Mouse (Mus musculus) frontal cortex, postnatal 36 days (tissue): ENCODE results near the gene Btbd2.

Experiments used
- DNase-seq, 2 experiments: peaks; one replicate each; pipeline ENCODE4 v3.0.0; 2022; ENCODE audit warnings: low spot score in 2 of 2

Btbd2 gene

DNA sequence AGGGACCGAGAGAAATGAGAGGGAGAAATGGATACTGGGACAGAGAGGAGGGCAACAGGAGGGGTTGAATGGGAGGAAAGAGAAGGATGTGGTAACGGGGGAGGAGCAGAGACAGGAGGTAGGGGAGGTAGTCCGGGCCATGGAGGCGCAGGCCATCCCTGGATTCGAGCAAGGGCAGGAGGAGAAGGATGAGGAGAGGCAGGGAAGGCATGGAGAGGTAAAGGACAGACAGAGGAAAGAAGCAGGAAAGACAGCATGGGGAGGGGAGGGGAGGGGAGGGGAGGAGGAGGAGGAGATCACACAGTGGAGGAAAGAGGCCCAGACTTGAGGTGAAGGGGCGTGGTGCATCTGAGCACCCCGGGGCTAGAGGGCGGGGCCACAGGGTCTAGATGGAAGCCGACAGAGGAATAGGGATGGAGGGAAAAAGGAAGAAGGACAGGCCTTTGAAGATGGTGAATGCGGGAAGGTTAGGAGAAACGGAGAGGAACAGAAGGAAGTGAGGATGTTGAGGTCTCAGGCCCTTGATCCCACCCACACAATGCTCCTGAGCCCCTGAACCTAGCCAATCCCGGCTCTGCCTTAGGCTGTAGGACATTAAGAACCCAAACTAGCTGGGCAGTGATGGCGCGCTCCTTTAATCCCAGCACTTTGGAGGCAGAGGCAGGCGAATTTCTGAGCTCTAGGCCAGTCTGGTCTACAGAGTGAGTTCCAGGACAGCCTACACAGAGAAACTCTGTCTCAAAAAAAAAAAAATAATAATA lies at the start of gene Btbd2:
TSS of gene Btbd2 (minus strand) at position 209 of the 761 bp plus-strand sequence.
- no peak for DNase-seq

DNA sequence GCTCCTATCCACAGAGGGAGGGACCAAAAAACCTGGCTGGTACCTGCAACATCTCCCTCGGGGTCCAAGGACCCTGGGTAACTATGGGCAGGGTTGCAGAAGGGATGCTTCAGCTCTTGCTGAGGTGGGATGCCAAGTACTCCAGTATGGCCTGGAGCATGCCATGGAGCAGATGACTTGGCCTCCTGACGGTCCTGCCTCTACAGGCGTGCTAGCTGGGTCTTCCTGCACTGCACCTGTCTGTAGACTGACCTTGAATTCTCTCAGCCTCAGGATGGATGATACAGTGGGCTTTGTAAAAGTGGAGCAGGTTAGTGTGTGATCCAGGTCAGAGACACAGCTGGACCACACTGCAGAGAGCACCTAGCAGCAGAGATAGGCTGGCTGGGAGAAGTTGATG lies 48.6 kb upstream of the Btbd2 start:
- DNase-seq: no peak

DNA sequence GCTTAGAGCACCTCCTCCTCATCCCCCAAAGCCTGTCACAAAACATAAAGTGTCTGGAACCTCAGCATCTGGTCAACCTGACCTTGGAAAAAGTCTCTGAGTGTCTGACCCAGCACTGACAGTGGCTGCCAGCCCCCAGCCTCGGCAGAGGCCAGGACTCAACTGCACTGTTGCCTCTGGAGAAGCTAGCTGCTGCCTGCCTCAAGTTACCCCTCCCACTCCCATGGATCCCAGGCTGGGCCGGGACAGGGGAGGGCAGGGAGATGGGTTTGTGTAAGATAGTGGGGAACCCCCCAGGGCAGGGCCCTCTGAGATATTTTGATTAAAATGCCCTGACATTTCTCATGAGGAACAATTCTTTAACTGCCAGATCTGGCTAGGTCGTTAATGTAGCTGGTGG lies 48.2 kb upstream of the Btbd2 start:
- no peak for DNase-seq

DNA sequence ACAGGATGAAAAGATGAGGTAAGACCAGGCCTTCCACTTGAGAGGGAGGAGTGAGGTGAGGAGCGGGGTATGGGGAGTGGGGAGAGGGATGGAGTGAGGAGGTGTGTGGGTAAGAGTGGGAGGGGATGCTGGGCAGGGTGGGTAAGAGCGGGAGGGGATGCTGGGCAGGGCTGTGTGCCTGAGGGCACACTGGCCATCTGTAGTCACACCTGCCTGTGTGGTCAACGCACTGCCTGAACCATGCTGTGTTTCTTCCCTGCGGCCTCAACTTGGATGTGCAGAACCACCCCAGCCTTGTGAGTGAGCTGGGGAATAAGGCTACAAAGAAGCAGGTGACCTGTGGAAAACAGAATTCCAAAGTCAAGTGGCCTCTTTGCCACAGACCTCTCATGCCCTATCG lies 47.5 kb upstream of the Btbd2 start:
- no peak for DNase-seq

DNA sequence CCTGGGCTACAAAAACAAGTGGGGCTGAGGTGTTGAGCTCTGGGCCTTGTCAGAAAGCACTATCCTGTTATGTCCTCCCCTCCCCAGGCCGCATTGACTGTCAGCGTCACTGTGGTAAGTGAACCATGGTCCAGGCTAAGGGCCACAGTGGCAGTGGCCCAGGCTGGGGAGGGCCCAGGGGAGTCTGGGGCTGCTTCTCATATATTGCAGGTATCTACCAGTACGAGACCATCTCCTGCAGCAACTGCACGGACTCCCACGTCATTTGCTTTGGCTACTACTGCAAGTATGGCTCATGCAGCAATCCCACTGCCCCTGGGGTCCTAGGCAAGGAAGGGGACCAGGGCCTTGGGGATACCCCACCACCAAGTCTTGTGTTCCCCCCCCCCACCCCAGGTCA lies 46.8 kb upstream of the Btbd2 start:
- no peak for DNase-seq

DNA sequence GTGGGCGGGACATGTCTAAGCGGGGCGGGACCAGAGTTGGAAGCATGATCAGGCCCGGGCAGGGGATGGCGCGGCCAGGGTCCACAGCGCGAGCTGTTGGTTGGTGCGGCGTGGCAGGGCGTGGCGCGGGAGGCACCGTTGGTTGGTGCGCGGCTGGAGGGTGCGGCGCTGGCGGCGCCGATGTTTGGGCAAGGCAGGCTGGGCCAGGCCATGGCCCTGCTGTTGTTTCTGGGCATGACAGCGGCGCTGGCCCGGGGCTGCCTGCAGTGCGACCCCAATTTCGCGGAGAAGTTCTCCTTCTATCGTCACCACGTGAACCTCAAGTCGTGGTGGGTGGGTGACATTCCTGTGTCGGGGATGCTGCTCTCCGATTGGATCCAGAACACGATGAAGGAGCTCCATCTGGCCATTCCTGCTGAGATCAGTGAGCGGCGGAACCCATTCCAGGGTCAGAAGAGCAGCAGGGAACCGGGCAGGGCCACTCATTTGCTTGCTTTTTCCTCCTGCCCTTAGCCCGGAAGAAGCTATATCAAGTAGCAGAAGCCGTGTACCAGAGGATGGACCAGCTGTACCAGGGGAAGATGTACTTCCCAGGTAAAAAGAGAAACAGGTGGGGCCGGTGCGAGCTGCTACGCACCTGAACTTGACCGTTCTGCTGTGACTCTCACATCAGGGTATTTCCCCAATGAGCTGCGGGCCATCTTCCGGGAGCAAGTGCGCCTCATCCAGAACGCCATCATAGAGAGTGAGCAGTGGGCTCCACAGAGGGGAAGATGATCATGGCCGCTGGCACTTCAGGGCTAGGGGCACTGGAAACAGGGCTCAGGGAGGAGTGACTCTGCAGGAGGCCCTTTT lies 45.9 kb upstream of the Btbd2 start:
- DNase-seq: peak; percentile 94 to 97

DNA sequence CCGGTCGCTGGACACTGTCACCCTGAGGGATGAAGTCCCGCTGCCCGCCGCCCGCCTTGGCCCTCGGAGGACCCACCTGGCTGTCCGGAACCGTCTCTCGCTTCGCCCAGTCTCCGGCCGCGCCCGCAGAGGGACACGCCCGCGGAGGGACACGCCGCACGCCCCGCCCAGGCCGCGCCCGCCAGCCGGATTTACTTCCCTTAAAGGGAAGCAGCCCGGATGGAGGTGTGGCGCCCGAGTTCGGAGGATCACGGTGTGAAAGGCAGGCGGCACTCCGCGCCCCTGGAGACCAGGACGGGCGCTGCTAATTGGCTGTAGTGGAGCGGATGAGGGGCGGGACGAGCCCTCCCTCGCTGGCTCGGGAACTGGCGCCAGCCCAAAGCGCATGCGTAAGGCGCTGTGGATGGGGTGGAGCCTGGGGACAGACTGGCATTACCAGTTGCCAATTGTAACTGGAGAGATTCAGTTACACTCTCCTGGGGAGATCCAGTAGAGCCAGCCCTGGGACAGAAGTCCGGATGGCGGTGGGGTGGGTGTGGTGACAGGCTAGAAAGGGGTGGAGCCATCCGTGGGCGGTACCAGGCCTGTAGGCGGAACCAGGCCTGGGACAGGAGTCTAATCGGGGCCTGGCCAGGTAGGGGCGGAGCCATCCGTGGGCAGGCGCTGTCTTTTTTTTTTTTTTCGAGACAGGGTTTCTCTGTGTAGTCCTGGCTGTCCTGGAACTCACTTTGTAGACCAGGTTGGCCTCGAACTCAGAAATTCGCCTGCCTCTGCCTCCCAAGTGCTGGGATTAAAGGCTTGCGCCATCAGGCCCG lies 45.1 kb upstream of the Btbd2 start, which contains the start of the genes Mob3a and Izumo4:
TSS of gene Mob3a (minus strand) at position 257 of the 815 bp plus-strand sequence.
TSS of gene Izumo4 (plus strand) at position 464 of the 815 bp plus-strand sequence.
- peak; percentile 99 for DNase-seq

DNA sequence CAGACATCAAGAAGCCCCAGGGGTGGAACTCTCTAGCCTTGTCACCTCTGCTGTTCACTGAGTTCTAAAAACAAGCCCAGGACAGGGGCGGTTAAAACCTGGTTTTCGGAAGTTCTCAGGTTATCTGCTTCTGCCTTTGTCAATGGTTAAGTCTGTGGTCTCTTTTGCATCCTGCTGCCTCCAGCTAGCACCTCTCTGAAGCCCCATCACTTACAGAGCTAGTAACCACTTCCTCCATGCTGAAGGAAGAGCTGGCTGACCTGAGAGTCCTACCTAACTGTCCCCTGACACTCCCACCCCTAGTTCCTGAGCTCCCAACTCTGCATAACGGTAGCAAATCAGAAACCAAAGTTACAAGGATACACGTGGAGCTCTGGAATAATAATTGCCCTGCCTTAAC lies 43.9 kb upstream of the Btbd2 start:
- DNase-seq: no peak

DNA sequence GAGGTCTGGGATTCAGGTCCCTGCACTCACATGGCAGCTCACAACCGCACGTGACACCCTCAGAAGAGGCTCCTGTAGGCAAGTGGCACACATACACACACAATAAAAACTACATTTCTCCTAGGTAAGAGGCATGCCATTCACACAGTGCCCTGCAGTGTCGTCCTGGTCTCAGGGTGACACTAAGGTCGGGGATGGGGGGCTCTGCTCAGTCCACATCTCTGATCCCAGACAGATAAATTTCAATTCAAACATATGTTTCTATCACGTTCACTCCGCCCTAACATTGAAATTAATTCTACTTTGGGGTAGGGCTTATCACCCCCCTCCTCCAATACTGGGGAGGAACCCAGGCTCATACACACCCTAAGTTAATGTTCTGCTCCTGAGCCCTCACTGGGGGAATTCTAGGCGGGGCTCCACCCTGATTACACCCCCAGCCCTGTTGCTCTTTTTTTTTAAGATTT lies 43.2 kb upstream of the Btbd2 start:
- DNase-seq: no peak

DNA sequence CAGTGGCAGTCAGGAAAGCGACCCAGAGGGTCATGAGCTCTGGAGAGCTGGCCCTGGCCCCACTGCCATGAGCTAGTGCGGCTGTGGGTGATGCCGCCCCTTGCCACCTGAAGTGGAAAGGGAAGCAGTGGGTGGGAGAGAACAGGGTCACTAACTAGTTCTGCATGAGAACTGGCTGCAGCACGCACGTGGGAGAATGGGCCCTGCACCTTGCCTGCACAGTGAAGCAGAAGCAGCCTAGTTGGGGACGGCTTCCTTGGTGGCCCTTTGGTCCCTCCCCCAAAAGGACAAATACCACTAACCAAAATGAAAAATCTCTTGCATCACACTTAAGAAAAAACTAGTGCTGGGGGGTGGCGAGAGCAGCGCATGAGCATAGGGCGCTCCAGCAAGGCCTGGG lies 41.7 kb upstream of the Btbd2 start:
- no peak for DNase-seq

DNA sequence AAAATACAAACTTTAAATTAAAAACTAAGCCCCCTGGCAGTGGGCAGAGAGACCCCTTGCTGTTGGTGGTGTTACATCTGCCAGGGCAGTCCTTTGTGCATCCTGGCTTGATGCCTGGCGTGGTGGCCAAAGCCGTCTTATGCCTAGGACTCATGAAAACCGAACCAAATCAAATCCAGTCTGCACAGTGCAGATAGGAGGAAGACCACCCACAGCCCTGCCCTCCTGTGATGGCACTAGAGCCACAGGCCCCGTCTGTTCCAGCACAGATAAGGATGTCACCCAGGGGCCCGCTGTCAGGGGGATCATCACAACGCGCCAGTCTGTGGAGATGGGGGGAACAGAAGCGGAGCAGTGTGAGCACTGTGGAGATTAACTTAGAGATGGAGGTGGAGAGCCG lies 40.9 kb upstream of the Btbd2 start:
- no peak for DNase-seq

DNA sequence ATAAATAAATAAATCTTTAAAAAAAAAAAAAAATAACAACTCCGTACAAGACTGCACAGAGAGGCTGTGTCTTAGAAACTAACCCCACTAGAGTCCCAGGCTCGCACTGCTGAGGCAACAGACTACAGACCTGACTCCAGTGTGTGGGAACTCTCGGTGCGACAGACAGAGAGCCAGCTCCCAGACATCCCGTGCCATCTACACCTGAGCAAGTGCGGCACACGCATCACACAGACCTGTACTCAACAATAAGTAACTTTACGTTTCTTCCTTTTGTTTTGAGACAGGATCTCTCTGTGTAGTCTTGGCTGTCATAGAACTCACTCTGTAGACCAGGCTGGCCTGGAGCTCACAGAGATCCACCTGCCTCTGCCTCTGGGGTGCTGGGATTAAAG lies 40.5 kb upstream of the Btbd2 start:
- DNase-seq: no peak

DNA sequence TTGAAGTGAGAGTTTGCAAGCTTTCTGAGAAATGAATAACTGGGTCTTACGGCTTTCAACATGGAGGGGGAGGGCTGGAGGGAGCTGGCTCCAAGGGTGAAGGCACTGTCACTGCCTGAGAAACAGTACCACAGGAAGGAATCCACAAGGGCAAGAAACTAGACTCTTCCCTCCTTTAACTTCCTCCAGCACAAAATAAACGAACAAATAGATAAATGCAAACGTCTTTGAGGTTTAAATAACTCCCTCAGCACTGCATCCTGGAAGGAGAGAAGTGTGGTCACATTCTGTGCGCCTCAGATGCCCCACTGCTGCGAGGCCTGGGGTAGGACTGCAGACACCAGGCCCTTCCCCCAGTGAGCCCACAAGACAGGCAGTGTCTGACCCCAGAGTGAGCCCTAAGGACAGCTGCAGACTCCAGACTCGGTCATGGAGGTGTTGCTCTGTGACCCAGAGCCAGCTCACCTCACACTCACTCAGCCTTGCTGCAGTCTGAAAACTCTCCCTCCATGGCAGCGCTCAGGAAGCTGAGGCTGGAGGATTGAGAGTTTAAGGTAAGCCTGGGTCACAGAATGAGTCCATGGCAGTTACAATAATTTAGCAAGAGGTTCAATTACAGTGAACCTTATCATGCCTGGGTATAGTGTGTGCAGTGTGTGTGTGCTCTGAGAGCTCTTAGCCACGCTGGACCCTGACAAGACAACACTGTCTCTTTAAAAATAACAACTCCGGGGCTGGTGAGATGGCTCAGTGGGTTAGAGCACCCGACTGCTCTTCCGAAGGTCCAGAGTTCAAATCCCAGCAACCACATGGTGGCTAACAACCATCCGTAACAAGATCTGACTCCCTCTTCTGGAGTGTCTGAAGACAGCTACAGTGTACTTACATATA lies 39.9 kb upstream of the Btbd2 start:
- no peak for DNase-seq

DNA sequence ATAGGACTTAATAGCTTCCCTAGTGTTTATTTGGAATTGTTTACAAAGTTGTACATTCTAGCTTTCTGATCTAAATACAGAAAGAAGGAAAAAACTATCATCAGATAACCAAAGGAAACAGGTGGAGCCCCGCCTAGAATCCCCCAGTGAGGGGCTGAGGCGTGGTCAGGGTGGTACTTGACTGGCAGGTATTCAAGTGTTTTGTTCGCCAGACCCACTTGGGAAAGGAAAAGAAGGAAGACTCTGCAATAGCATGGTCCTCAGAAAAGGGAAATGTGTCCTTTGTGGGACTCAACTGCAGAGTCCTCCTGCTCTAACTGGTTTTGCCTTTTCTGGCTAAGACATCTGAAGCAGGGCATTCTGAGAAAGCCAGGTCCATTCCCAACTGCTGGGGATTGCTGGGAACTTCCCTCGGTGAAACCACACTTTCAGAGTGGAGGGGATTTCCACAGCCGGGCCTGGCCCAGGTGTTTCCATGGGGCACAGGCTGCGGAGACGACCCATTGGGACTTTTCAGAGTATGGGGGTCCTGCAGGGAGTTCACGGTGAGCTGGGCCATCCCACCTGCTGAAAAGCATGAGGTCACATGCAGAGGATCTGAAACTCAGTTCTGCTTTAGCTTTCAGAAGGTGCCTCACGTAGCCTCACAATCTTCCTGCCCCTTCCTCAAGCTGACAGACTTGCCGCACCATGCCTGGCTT lies 39.1 kb upstream of the Btbd2 start:
- DNase-seq: no peak

DNA sequence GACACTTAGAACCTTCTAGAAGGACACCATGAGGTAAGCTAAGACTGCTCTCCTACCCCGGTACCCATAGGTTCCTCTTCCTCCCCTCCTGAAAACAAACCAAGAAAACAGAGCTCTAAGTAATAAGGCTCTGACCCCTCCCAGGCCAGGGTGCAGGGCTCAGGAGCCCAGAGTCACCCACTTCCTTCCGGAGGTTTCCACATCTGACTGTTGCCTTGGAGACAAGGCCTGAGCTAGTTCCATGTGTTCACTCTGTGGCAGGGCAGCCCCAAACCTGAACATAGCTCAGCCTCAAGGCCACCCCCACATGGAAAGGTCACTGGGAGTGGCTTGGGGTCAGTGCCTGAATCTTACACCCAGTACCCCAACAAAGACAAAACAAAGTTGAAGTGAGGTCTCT lies 38.3 kb upstream of the Btbd2 start:
- DNase-seq: no peak

DNA sequence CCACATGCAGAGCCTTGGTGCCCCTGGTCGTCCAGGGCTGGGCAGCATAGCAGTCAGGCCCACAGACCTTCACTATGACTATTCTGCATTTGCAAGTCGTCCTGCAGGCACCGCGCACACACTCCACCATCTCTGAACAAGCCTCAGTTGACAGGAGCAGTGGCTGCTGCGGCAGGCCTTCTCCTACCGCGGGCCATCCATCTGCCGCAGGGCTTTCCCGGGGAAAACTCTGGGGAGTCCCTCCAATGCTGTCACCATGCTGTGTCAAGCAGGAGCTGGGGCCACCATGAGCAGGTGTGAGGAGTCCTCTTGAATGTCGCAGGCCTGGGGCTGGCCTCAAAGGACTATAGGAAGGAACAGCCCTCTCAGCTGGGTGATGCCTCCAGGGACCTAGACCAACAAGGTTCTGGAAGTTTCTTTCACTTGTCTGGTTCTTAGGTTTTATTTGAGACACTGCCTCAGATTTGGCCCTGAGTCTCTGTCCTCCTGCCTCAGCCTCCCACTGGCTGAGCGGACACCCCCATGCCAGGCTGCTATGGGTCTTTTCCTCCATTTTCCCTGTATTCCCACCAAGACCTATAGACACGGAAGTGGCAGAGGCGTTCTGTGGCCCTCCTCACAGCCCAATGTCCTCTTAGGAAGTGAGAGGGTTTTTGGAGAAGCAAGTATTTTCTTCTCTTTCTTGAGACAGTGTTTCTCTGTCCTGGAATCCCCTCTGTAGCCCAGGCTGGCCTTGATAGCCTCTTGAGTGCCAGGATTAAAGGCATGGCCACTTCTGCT lies 37.5 kb upstream of the Btbd2 start:
- no peak for DNase-seq

DNA sequence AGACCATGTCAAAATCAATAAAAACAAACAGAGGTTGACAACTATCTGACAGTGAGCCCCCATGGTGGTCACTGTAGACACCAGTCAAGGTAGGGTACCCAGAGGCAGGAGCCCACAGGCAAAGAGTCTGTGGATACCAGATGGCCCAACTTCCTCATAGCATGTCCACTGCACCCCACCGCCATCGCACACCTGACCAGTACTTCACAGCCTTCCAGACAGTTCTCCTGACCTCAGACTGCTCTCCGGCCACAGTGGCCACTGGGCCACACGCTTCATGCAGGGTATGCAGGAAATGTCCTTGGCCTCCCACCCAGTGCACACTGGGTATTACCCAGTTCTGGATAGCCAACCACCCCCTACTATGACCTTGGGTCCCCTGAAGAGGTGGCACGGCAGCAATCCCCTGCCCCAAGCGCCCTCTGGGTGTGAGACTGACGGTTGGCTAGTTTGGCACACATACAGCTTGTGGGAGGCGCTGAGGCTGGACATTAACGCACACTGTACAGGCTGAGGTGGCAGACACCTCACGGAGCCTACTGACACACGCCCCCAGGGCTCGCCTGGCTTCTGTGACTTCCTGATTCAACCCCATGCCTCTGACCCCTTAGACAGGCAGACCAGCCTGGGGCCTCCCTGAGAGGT lies 36.7 kb upstream of the Btbd2 start:
- no peak for DNase-seq

DNA sequence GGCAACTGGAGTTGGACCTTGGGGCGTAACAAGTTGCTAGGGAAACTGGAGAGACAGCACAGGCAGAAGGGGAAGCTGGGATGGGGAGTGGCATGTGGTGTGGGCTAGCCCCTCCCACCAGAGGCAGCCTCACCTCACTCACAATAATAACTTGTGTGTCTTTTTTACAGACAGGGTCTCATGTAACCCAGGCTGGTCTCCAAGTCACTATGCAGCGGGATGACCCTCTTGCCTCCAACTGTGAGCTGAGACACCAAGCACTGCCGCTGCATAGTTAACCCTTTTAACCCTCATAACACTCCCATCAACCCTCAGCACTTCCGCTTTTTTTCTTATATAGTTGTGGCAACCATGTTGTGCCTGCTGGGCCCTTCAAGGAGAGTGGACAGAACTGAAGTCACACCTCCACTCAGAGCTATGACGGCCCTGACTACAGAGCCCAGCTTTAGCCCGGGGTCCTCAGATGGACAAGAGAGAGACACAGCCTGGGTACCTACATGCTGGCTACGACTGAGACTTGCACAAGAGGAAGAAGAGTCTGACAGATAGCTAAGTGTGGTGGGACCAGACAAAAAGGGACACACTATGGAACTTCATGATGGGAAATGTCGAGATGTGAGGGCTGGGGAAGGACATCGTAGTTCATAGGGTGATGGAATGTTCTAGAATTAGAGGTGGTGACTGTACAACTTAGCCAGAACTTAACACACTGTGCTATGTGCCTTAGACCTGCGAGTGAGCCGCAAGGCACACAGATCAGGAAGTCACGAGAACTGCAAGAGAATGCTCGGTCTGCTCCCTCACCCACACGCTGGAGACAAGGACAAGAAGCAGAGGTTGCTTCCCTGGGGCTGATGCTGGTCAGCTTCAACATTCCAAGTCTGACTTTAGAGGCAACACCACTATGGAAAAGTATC lies 35.6 kb upstream of the Btbd2 start:
- DNase-seq: no peak
